ENCODE assay signal across 20 mouse cellular contexts in genomic region chr1:66550812-66551211, GRCm38 (mm10).
A peak's percentile ranks its signal among the peaks of the same experiment; 100 is the strongest.
DNase-seq lines count a peak whose midpoint lies in the region; ATAC-seq and TF ChIP-seq lines count a peak whose summit lies in the region.
"Had no signal": no experiment of that assay in that cellular context is flagged by ENCODE, and none has a peak within 500 bp of the region (broad histone marks: within the 10 kb centered on the region; RNA-seq: fewer than 3 reads in every experiment).

No protein-coding gene starts in this region.

- peak overlapping the region; percentile 76 for H3K27ac ChIP-seq in layer of hippocampus, adult 2 months
- no peak overlapping the region for H3K27ac ChIP-seq in liver, embryonic 11.5 days (ENCODE audit: low read depth, low read length)
- H3K27ac ChIP-seq: embryonic facial prominence, embryonic 15.5 days; forebrain, embryonic 10.5 days; gastrocnemius, adult 2 months; heart, embryonic 13.5 days; hindbrain, embryonic 15.5 days had no signal

- WGBS in liver, embryonic 11.5 days, result 74% methylated on average over 3 of the region's 3 CpGs

- TF ChIP-seq CTCF in layer of hippocampus, adult 2 months (conservative IDR thresholded peaks at IDR 0.05), result no peak

- no peaks in the 10 kb centered on the region for H3K9me3 ChIP-seq in liver, embryonic 11.5 days (ENCODE audit: control insufficient read depth, low read length)
- H3K9me3 ChIP-seq: embryonic facial prominence, embryonic 15.5 days; heart, embryonic 13.5 days; hindbrain, embryonic 15.5 days had no signal

- H3K4me1 ChIP-seq in liver, embryonic 11.5 days (replicated peaks; ENCODE audit: control insufficient read depth, insufficient read depth, low read length), result no peaks in the 10 kb centered on the region
- H3K4me1 ChIP-seq: embryonic facial prominence, embryonic 15.5 days; forebrain, embryonic 10.5 days; heart, embryonic 13.5 days; hindbrain, embryonic 15.5 days had no signal

- H3K4me2 ChIP-seq in liver, embryonic 11.5 days, result no peak overlapping the region
- H3K4me2 ChIP-seq: embryonic facial prominence, embryonic 15.5 days; heart, embryonic 13.5 days; hindbrain, embryonic 15.5 days had no signal

- no peaks in the 10 kb centered on the region for H3K36me3 ChIP-seq in liver, embryonic 11.5 days (ENCODE audit: control insufficient read depth, insufficient read depth, low read length)
- H3K36me3 ChIP-seq: embryonic facial prominence, embryonic 15.5 days; forebrain, embryonic 10.5 days; heart, embryonic 13.5 days had no signal

- no peak for ATAC-seq in liver, embryonic 11.5 days (replicated peaks; ENCODE audit: low FRiP score)
- ATAC-seq: forebrain, embryonic 14.5 days; intestine, embryonic 16.5 days had no signal

- H3K27me3 ChIP-seq in liver, embryonic 11.5 days (replicated peaks; ENCODE audit: control insufficient read depth, insufficient read depth, low read length), result no peaks in the 10 kb centered on the region
- H3K27me3 ChIP-seq: embryonic facial prominence, embryonic 15.5 days; heart, embryonic 13.5 days; hindbrain, embryonic 15.5 days had no signal

- H3K9ac ChIP-seq in liver, embryonic 11.5 days (ENCODE audit: low read depth, low read length), result no peak overlapping the region
- H3K9ac ChIP-seq: embryonic facial prominence, embryonic 15.5 days; heart, embryonic 13.5 days; hindbrain, embryonic 15.5 days had no signal

- no peak for DNase-seq in layer of hippocampus, adult 2 months (ENCODE audit: low spot score in 2 of 2)
- DNase-seq in layer of hippocampus, adult 11-12 months (ENCODE audit: low spot score), result no peak
- DNase-seq in cerebellum, adult 18-20 months, result peak; percentile 52 to 77
- peak; percentile 74 for DNase-seq in cerebellum, adult 9-11 months
- DNase-seq in cerebellum, postnatal 36 days, result peak; percentile 45 to 47
- no peak for DNase-seq in kidney, adult 8-10 months
- no peak for DNase-seq in liver, embryonic 11.5 days (ENCODE audit: low spot score)
- DNase-seq in heart, adult 9 months (ENCODE audit: low spot score in 2 of 2), result no peak
- DNase-seq: adrenal gland, postnatal 10 days; embryo, embryonic 11 days; gastrocnemius, adult 2 months; gastrocnemius, postnatal 25 days; heart, postnatal 36 days had no signal

- no peak overlapping the region for H3K4me3 ChIP-seq in layer of hippocampus, adult 2 months
- H3K4me3 ChIP-seq in liver, embryonic 11.5 days (ENCODE audit: low read depth, low read length), result no peak overlapping the region
- H3K4me3 ChIP-seq: embryonic facial prominence, embryonic 15.5 days; erythroblast, embryonic 14.5 days; forebrain, embryonic 10.5 days; gastrocnemius, adult 2 months; heart, embryonic 13.5 days; hindbrain, embryonic 15.5 days had no signal

Comparison
In these comparisons a context has a peak if more than half of its experiments do, and no peak if none do; other contexts are left out.
1. DNase-seq: peak in cerebellum, adult 18-20 months (2 of 2), cerebellum, adult 9-11 months (single experiment) and cerebellum, postnatal 36 days (2 of 2); none in layer of hippocampus, adult 2 months (0 of 2), layer of hippocampus, adult 11-12 months (single experiment), kidney, adult 8-10 months (0 of 2), liver, embryonic 11.5 days (single experiment) and heart, adult 9 months (0 of 2).